Mouse (Mus musculus): ENCODE data around the gene Nmrk1.

GRCm38 (mm10) chr19:18658473-18658872, 26.7 kb downstream of the Nmrk1 start:
- TF ChIP-seq POLR2A (IDR thresholded peaks at IDR 0.05; ENCODE audit: borderline replicate concordance, insufficient read depth, low read length) (no peak), CTCF (IDR thresholded peaks at IDR 0.05; ENCODE audit: borderline replicate concordance, insufficient read depth, low read depth, low read length) (no peak)
